Mouse (Mus musculus): ENCODE data around the gene Ppp6r3. TPM values are rescaled to one million over a fixed set of nuclear protein-coding genes. Genes with fewer than 3 reads are reported as not detected.

Ppp6r3 gene
- total and polyA plus RNA-seq, 2 experiments from 2014 or later, result 32.4 to 58.8 TPM

GRCm38 (mm10) chr19:3556169-3556827 lies 19.3 kb downstream of the Ppp6r3 start:
- H3K4me1 ChIP-seq (ENCODE audit: control insufficient read depth, insufficient read depth), result peaks cover 7% of the 10 kb centered on the region; the same call in 1 of the 2 replicates
- no peak for ATAC-seq (ENCODE audit: insufficient read depth, low read depth)
- no peak overlapping the region for H3K4me3 ChIP-seq (ENCODE audit: low read depth, low read length)
- no peaks in the 10 kb centered on the region for H3K36me3 ChIP-seq (replicated peaks; ENCODE audit: control insufficient read depth, insufficient read depth, low read length)
- no peak overlapping the region for H3K27ac ChIP-seq (ENCODE audit: low read depth)
- TF ChIP-seq CTCF (IDR thresholded peaks at IDR 0.05; ENCODE audit: low read depth), result no peak
- no peak for TF ChIP-seq EP300 (IDR thresholded peaks at IDR 0.05; ENCODE audit: low read depth)
- H3K9me3 ChIP-seq (replicated peaks; ENCODE audit: control insufficient read depth, low read length), result no peaks in the 10 kb centered on the region
- no peak overlapping the region for H3K4me2 ChIP-seq (ENCODE audit: low read depth, low read length)
- no peaks in the 10 kb centered on the region for H3K27me3 ChIP-seq (ENCODE audit: control insufficient read depth, insufficient read depth, low read length)
- no peak overlapping the region for H3K9ac ChIP-seq (replicated peaks; ENCODE audit: low read depth, low read length)
- no peak for DNase-seq (ENCODE audit: low spot score)
- WGBS, result 78% methylated on average over 2 of the region's 2 CpGs

- H3K9me3 ChIP-seq (replicated peaks; ENCODE audit: control insufficient read depth, low read length), result no peaks in the 10 kb centered on the region
- H3K4me2 ChIP-seq (ENCODE audit: low read depth, low read length), result no peak overlapping the region
- ATAC-seq (ENCODE audit: insufficient read depth, low read depth) (no peak), DNase-seq (ENCODE audit: low spot score) (no peak)
- H3K36me3 ChIP-seq (replicated peaks; ENCODE audit: control insufficient read depth, insufficient read depth, low read length), result no peaks in the 10 kb centered on the region
- no peak for TF ChIP-seq EP300 (IDR thresholded peaks at IDR 0.05; ENCODE audit: low read depth)
- no peak for TF ChIP-seq CTCF (IDR thresholded peaks at IDR 0.05; ENCODE audit: low read depth)
- H3K9ac ChIP-seq (replicated peaks; ENCODE audit: low read depth, low read length), result no peak overlapping the region
- no peak overlapping the region for H3K27ac ChIP-seq (ENCODE audit: low read depth)
- 90% methylated on average over 8 of the region's 8 CpGs for WGBS
- peaks cover 7% of the 10 kb centered on the region; the same call in 1 of the 2 replicates for H3K4me1 ChIP-seq (ENCODE audit: control insufficient read depth, insufficient read depth)
- no peaks in the 10 kb centered on the region for H3K27me3 ChIP-seq (ENCODE audit: control insufficient read depth, insufficient read depth, low read length)
- no peak overlapping the region for H3K4me3 ChIP-seq (ENCODE audit: low read depth, low read length)
These were observed 20.8 kb downstream of the Ppp6r3 start for GRCm38 (mm10) chr19:3554785-3555184.

- no peaks in the 10 kb centered on the region for H3K36me3 ChIP-seq (replicated peaks; ENCODE audit: control insufficient read depth, insufficient read depth, low read length)
- no peak overlapping the region for H3K9ac ChIP-seq (replicated peaks; ENCODE audit: low read depth, low read length)
- peaks cover 13% of the 10 kb centered on the region for H3K4me1 ChIP-seq (ENCODE audit: control insufficient read depth, insufficient read depth)
- no peak overlapping the region for H3K4me2 ChIP-seq (ENCODE audit: low read depth, low read length)
- H3K27me3 ChIP-seq (ENCODE audit: control insufficient read depth, insufficient read depth, low read length), result no peaks in the 10 kb centered on the region
- WGBS, result 67% methylated on average over 4 of the region's 4 CpGs
- H3K4me3 ChIP-seq (ENCODE audit: low read depth, low read length), result no peak overlapping the region
- TF ChIP-seq CTCF (IDR thresholded peaks at IDR 0.05; ENCODE audit: low read depth) (no peak), EP300 (IDR thresholded peaks at IDR 0.05; ENCODE audit: low read depth) (no peak)
- no peaks in the 10 kb centered on the region for H3K9me3 ChIP-seq (replicated peaks; ENCODE audit: control insufficient read depth, low read length)
- H3K27ac ChIP-seq (ENCODE audit: low read depth), result no peak overlapping the region
- DNase-seq (ENCODE audit: low spot score) (no peak), ATAC-seq (ENCODE audit: insufficient read depth, low read depth) (no peak)
These were observed 23.9 kb downstream of the Ppp6r3 start for GRCm38 (mm10) chr19:3551573-3552159.

- WGBS, result 83% methylated on average over 1 of the region's 1 CpGs
- Histone ChIP-seq H3K4me1 (ENCODE audit: control insufficient read depth, insufficient read depth) (peaks cover 22% of the 10 kb centered on the region), H3K9me3 (replicated peaks; ENCODE audit: control insufficient read depth, low read length) (no peaks in the 10 kb centered on the region), H3K4me3 (ENCODE audit: low read depth, low read length) (no peak overlapping the region), H3K36me3 (replicated peaks; ENCODE audit: control insufficient read depth, insufficient read depth, low read length) (no peaks in the 10 kb centered on the region), H3K4me2 (ENCODE audit: low read depth, low read length) (no peak overlapping the region), H3K9ac (replicated peaks; ENCODE audit: low read depth, low read length) (no peak overlapping the region), H3K27ac (ENCODE audit: low read depth) (no peak overlapping the region), H3K27me3 (ENCODE audit: control insufficient read depth, insufficient read depth, low read length) (no peaks in the 10 kb centered on the region)
- DNase-seq (ENCODE audit: low spot score) (no peak), ATAC-seq (ENCODE audit: insufficient read depth, low read depth) (no peak)
- TF ChIP-seq EP300 (IDR thresholded peaks at IDR 0.05; ENCODE audit: low read depth) (no peak), CTCF (IDR thresholded peaks at IDR 0.05; ENCODE audit: low read depth) (no peak)
These were observed 25.4 kb downstream of the Ppp6r3 start for GRCm38 (mm10) chr19:3550101-3550500.

GRCm38 (mm10) chr19:3549263-3549662 lies 26.3 kb downstream of the Ppp6r3 start:
- H3K4me2 ChIP-seq (ENCODE audit: low read depth, low read length), result no peak overlapping the region
- no peak overlapping the region for H3K9ac ChIP-seq (replicated peaks; ENCODE audit: low read depth, low read length)
- TF ChIP-seq CTCF (IDR thresholded peaks at IDR 0.05; ENCODE audit: low read depth) (no peak), EP300 (IDR thresholded peaks at IDR 0.05; ENCODE audit: low read depth) (no peak)
- no peaks in the 10 kb centered on the region for H3K36me3 ChIP-seq (replicated peaks; ENCODE audit: control insufficient read depth, insufficient read depth, low read length)
- H3K4me3 ChIP-seq (ENCODE audit: low read depth, low read length), result no peak overlapping the region
- ATAC-seq (ENCODE audit: insufficient read depth, low read depth), result no peak
- WGBS, result 100% methylated on average over 1 of the region's 1 CpGs
- DNase-seq (ENCODE audit: low spot score), result no peak
- no peaks in the 10 kb centered on the region for H3K9me3 ChIP-seq (replicated peaks; ENCODE audit: control insufficient read depth, low read length)
- H3K27ac ChIP-seq (ENCODE audit: low read depth), result no peak overlapping the region
- no peaks in the 10 kb centered on the region for H3K27me3 ChIP-seq (ENCODE audit: control insufficient read depth, insufficient read depth, low read length)
- H3K4me1 ChIP-seq (ENCODE audit: control insufficient read depth, insufficient read depth), result peaks cover 22% of the 10 kb centered on the region

Measured in heart, postnatal 0 days (tissue).